Mouse (Mus musculus) cerebellum, adult 9-11 months (tissue): ENCODE data around the gene Nanog.
"Not testable (repeated sequence)": the region's sequence is repeated elsewhere in the genome, so short reads cannot be mapped to it uniquely, and the experiment has no call there.

Experiments used
- DNase-seq: peaks from one replicate; pipeline ENCODE4 v3.0.0; 2022

The Nanog gene

GRCm38 (mm10) chr6:122703706-122704105 is 3.6 kb upstream of the Nanog start:
- no peak for DNase-seq

DNA sequence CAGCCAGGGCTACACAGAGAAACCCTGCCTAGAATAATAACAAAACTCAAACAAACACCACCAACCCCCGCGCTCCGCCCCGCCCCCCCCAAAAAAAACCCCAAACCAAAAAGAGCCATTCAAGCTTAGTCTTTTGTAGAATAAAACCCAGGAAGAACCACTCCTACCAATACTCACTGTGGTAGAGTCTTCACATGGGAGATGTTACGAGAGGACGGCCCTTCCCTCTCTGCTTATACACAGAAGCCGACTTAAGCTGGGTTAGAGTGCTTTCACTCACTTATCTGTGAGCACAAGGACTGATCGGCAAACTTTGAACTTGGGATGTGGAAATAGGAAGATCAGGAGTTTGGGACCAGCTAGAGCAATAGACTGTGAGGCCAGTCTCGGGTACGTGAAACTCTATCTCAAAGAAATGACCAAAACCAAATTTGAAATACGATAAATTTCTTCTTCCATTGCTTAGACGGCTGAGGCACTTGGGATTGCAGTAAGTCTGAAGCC is 900 bp upstream of the Nanog start:
- DNase-seq, result no peak

DNA sequence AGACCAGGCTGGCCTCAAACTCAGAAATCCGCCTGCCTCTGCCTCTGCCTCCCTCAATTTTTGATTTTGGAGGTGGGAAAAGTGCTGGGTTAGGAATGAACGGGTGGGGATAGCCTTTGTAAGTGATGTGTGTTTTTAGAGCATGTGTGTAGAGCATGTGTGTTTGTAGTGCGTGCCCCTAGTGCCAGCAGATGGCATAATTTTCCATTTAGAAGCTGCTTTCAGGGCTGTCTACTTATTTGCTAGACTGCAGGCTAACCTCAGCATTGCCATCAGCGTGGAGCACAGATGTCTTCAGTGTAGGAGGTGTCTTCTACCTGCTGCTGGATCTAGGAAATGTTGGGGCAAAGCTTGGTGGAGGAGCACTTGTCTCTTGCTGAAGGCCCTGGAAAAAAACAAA is 1.5 kb downstream of the Nanog start:
- DNase-seq, result no peak

DNA sequence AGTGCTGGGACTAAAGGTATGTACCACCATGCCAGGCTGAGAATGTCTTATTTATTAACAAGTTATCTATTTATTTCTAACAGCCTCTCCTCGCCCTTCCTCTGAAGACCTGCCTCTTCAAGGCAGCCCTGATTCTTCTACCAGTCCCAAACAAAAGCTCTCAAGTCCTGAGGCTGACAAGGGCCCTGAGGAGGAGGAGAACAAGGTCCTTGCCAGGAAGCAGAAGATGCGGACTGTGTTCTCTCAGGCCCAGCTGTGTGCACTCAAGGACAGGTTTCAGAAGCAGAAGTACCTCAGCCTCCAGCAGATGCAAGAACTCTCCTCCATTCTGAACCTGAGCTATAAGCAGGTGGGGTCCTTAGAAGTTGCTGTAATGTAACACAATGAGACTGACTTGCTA is 4.2 kb downstream of the Nanog start:
- no peak for DNase-seq

GRCm38 (mm10) chr6:122713116-122713515 is 5.8 kb downstream of the Nanog start:
- DNase-seq, result not testable (repeated sequence)

- DNase-seq, result no peak
Observed at GRCm38 (mm10) chr6:122714707-122715365, 7.5 kb downstream of the Nanog start.

GRCm38 (mm10) chr6:122715886-122716285 is 8.6 kb downstream of the Nanog start:
- no peak for DNase-seq

DNA sequence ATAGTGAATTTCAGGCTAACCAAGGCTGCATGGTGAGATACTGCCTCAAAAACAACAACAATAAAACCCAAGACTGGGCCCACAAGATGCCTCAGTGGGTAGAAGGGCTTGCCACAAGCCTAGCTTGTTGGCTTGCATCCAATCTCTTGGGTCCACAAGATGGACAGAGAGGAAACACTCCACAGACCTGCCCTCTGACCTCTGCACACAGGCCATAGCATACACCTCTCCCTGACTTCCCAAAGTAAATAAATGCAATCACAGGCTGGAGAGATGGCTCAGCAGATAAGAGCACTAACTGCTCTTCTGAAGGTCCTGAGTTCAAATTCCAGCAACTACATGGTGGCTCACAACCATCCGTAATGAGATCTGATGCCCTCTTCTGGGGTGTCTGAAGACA is 10.9 kb downstream of the Nanog start:
- not testable (repeated sequence) for DNase-seq

GRCm38 (mm10) chr6:122719942-122720341 is 12.7 kb downstream of the Nanog start:
- peak; percentile 43 for DNase-seq

DNA sequence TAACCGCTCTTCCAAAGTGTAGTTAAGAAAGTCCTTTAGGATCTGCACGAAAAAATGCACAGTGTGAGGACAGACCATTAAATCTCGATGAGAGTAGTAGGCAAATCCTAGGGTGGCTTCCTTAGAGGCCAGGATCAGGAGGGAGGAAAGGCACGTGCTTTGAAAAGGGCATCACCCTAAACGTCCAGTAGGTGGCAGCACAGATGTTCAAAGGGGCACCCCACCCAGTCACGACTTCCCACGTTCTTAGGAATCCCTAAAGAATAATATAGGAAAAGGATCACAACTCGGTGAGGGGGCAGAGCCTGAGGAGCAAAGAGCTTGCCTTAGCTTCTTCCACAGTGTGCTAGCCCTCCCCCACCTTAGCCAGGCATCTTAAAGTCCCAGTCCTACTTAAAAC is 32.7 kb downstream of the Nanog start:
- peak; percentile 83 for DNase-seq

- DNase-seq, result peak; percentile 57
Observed at GRCm38 (mm10) chr6:122741460-122742227, 34.4 kb downstream of the Nanog start.

DNA sequence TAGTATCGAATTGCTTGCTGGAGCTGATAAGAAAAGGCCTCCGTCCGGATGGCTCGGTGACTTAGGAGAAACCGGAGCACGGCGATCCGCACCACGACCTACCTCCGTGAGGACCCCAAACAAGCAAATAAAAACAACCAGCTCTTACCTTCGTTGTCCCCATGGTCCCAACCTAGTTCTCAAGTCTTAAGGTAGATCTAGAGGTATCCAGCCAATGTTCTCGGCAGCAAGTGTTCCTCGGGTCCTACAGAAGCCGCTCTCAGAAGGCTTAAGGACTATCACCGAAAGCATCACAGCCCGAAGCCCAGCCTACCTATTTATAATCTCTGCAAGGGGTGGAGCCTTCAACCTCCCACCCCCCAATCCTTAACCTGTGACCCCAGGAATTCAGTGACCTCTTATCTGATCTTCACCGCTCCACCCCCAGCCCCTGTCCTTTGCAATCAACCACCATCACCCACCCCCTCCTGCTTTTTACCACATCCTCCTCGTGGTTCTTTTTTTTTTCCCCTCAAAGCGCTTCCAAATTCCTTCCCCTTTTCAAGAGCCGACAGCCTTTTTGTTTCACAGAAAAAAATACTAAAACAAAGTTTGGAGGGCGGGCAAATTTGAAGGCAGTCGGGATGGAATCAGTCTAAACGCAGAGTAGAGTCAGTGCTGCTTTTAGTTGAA is 35.1 kb downstream of the Nanog start:
- DNase-seq, result peak; percentile 78

DNA sequence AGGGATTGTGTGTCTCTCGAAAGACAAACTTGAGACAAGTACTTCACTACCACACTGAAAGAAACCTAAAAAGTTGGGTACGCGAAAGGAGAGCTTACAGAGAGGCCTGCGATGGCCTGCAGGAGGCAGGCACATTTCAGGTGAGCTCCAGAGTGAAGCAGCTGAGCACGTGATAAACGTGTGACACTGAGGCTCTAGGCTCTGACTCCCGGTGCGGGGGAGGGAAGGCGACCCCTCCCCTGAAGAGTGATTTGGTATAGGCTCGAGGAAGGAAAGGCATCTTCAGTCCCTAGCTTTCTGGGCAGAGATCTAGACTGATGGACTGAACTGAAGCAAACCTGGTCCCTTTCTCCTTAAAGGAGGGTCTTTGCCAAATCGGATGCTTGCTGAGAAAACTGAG is 36.1 kb downstream of the Nanog start:
- DNase-seq, result peak; percentile 65

GRCm38 (mm10) chr6:122744505-122745249 is 37.4 kb downstream of the Nanog start:
- DNase-seq, result no peak

DNA sequence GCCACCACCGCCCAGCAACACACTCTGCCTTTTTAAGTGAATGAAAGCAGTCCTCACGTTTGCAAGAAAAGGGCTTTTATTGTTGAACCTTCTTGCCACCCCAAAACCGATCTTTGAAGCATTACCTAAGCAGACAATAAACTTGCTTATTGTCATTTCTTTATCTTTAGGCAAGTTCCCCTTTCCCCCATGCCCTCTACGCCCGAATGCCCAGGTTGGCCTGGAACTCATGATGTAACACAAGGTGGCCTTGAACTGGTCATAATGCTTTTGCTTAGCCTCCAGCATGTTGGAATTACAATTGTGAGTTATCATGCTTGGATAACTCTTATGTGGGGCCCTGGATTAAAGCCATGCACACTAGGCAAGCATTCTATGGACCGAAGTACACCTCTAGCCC is 43.3 kb downstream of the Nanog start:
- DNase-seq, result no peak

- no peak for DNase-seq
Observed at GRCm38 (mm10) chr6:122755913-122756312, 48.6 kb downstream of the Nanog start.

DNA sequence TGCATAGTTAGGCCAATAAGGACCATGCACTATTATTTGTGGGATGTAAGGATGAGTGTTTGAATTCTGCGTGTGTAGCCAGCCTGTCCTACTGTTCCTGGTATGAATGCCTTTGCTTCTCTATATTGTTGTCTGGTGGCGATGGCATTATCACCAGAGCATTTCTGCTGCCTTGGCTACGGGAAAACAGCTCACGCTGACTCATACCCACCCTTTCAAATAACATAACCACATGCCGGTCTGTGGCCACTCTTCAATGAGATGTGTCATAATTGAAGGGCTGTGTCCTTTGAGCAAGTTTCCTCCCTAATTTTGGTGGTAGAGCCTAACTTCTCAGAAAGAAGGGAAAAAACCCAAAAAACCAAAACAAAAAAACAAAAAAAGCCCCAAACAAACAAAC is 51.4 kb downstream of the Nanog start:
- DNase-seq, result no peak

- DNase-seq, result peak; percentile 93
Observed at GRCm38 (mm10) chr6:122761011-122761599, 53.8 kb downstream of the Nanog start.

- DNase-seq, result peak; percentile 27
Observed at GRCm38 (mm10) chr6:122761901-122762300, 54.6 kb downstream of the Nanog start.

GRCm38 (mm10) chr6:122762480-122762879 is 55.2 kb downstream of the Nanog start:
- DNase-seq, result peak; percentile 27

GRCm38 (mm10) chr6:122762952-122763700 is 55.8 kb downstream of the Nanog start:
- DNase-seq, result peak; percentile 40
